Mouse (Mus musculus) heart, adult 2 months (tissue): Measurements from ENCODE around the gene Cdkn2aipnl.

Source experiments
- CTCF ChIP-seq: fragments of 200-600 bp; IDR thresholded peaks from 2 replicates; pipeline ENCODE4 v1.8.1; 2022; ENCODE audit warnings: antibody characterized with exemption, mild to moderate bottlenecking, moderate library complexity
- EP300 ChIP-seq: fragments of 200-500 bp; IDR thresholded peaks from 2 replicates; pipeline ENCODE4 v1.6.1; 2011; ENCODE audit warnings: low read depth, low read length, control low read depth; ENCODE audit not compliant: insufficient read depth

GRCm38 (mm10) chr11:51949919-51950318 lies 17.5 kb upstream of the Cdkn2aipnl start:
- TF ChIP-seq CTCF = peak; percentile 40; the same call in 1 of the 2 replicates
- no peak for TF ChIP-seq EP300
